Mouse (Mus musculus): ENCODE measurements at regions not wholly inside any gene's neighbourhood (a gene's known extent, or its start where the extent isn't known, plus 50 kb on each side); places are given as distances from the start of the nearest gene placed in this dataset.

- no peak for DNase-seq (ENCODE audit: low read depth, low spot score)
These were observed 441.7 kb upstream of the BB014433 start for GRCm38 (mm10) chr8:15487579-15487978.

- DNase-seq (ENCODE audit: low read depth, low spot score) = no peak
These were observed 424.7 kb upstream of the BB014433 start for GRCm38 (mm10) chr8:15470561-15470960.

GRCm38 (mm10) chr8:15468540-15469476 is 422.9 kb upstream of the BB014433 start:
- no peak for DNase-seq (ENCODE audit: low read depth, low spot score)

GRCm38 (mm10) chr8:15438546-15438945 is 392.7 kb upstream of the BB014433 start:
- DNase-seq (ENCODE audit: low read depth, low spot score) = no peak

GRCm38 (mm10) chr8:15394722-15395115 is 348.8 kb upstream of the BB014433 start:
- no peak for DNase-seq (ENCODE audit: low read depth, low spot score)

GRCm38 (mm10) chr8:15393936-15394721 is 348.3 kb upstream of the BB014433 start:
- no peak for DNase-seq (ENCODE audit: low read depth, low spot score)

GRCm38 (mm10) chr8:15392056-15392455 is 346.2 kb upstream of the BB014433 start:
- DNase-seq (ENCODE audit: low read depth, low spot score) = no peak

GRCm38 (mm10) chr8:15388791-15389190 is 342.9 kb upstream of the BB014433 start:
- no peak for DNase-seq (ENCODE audit: low read depth, low spot score)

GRCm38 (mm10) chr8:15367063-15367462 is 321.2 kb upstream of the BB014433 start:
- peak; percentile 47 for DNase-seq (ENCODE audit: low read depth, low spot score)

GRCm38 (mm10) chr8:15364546-15364945 is 318.7 kb upstream of the BB014433 start:
- no peak for DNase-seq (ENCODE audit: low read depth, low spot score)

- DNase-seq (ENCODE audit: low read depth, low spot score) = peak; percentile 39
These were observed 298.3 kb upstream of the BB014433 start for GRCm38 (mm10) chr8:15344151-15344550.

GRCm38 (mm10) chr8:15343616-15344015 is 297.7 kb upstream of the BB014433 start:
- DNase-seq (ENCODE audit: low read depth, low spot score) = no peak

GRCm38 (mm10) chr8:15334532-15334931 is 288.7 kb upstream of the BB014433 start:
- DNase-seq (ENCODE audit: low read depth, low spot score) = no peak

GRCm38 (mm10) chr8:15327312-15327711 is 281.4 kb upstream of the BB014433 start:
- DNase-seq (ENCODE audit: low read depth, low spot score) = no peak

- DNase-seq (ENCODE audit: low read depth, low spot score) = peak; percentile 36
These were observed 277.5 kb upstream of the BB014433 start for GRCm38 (mm10) chr8:15323421-15323820.

- no peak for DNase-seq (ENCODE audit: low read depth, low spot score)
These were observed 272.4 kb upstream of the BB014433 start for GRCm38 (mm10) chr8:15318082-15318816.

GRCm38 (mm10) chr8:15313481-15313880 is 267.6 kb upstream of the BB014433 start:
- no peak for DNase-seq (ENCODE audit: low read depth, low spot score)

GRCm38 (mm10) chr8:15311509-15311908 is 265.6 kb upstream of the BB014433 start:
- DNase-seq (ENCODE audit: low read depth, low spot score) = no peak

GRCm38 (mm10) chr8:15311045-15311444 is 265.2 kb upstream of the BB014433 start:
- no peak for DNase-seq (ENCODE audit: low read depth, low spot score)

GRCm38 (mm10) chr8:15304143-15304677 is 258.3 kb upstream of the BB014433 start:
- DNase-seq (ENCODE audit: low read depth, low spot score) = peak; percentile 84

- DNase-seq (ENCODE audit: low read depth, low spot score) = no peak
These were observed 227.9 kb upstream of the BB014433 start for GRCm38 (mm10) chr8:15273775-15274174.

Measured in telencephalon, adult 2 months (tissue).